Mouse (Mus musculus): Measurements from ENCODE around the gene Mark3. TPM values are rescaled to one million over a fixed set of nuclear protein-coding genes. Genes with fewer than 3 reads are reported as not detected.

Mark3 gene
- polyA plus RNA-seq, 1 experiment from 2014 or later, result 25.8 TPM

DNA sequence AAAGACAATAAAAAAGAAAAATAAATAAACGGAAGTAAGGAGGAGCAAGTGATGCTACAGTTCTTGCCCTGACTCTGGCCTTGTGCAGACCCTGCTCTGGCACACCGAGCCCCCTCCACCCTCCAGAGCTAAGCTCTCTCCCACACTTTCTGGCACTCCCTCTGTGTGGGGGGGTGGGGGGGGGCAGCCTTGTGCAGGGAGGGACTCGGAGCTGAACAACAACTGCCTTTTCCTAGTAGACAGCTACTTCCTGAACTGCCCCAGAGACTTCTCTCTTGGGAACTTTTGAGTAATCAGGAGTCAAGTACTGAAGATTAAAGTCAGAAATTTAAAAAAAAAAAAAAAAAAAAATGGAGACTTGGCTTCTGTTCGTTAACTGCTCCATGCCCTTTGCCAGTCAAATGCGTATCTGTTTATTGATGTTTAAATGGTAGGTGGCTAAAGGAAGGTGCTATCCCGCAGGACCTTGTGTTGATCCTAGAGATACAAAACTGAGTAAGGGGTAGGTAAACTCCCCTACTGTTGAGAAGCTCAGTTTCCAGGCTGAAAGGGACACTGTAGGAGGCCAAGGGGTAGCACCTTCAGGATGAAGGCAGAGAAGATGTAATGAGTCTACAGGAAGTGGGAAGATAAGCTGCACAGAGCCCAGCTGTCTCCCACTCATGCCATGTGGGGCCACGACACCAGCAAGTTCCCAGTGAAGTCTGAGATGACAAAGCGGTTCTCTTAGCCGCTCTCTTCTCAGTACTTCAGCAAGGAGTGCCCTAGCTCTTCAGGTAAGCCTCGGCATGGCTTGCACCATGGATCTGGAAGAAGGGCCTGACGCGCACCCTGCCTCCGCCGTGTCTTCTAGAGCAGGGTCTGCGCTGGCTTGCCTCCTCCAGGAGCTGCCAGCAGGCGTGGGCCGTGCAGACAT is 89.2 kb downstream of the Mark3 start:
- H3K27ac ChIP-seq (ENCODE audit: low read length), result peak overlapping the region; percentile 89
- TF ChIP-seq EP300 (IDR thresholded peaks at IDR 0.05) (no peak), CTCF (IDR thresholded peaks at IDR 0.05) (no peak)
- WGBS, result 23% methylated on average over 17 of the region's 17 CpGs
- no peak overlapping the region for H3K4me3 ChIP-seq (ENCODE audit: low read depth, low read length)
- H3K4me2 ChIP-seq (replicated peaks; ENCODE audit: low read depth, low read length), result peak overlapping the region; percentile 32
- H3K36me3 ChIP-seq (ENCODE audit: insufficient read depth, low read length), result no peaks in the 10 kb centered on the region
- DNase-seq (ENCODE audit: low spot score), result peak; percentile 81
- no peak overlapping the region for H3K9ac ChIP-seq (replicated peaks; ENCODE audit: low read depth)
- H3K27me3 ChIP-seq (replicated peaks; ENCODE audit: insufficient read depth, low read length), result no peaks in the 10 kb centered on the region
- H3K4me1 ChIP-seq (ENCODE audit: insufficient read depth, low read depth, low read length), result peaks cover 13% of the 10 kb centered on the region; the same call in 1 of the 2 replicates
- peak; percentile 54 for ATAC-seq
- no peaks in the 10 kb centered on the region for H3K9me3 ChIP-seq (ENCODE audit: low read length)

DNA sequence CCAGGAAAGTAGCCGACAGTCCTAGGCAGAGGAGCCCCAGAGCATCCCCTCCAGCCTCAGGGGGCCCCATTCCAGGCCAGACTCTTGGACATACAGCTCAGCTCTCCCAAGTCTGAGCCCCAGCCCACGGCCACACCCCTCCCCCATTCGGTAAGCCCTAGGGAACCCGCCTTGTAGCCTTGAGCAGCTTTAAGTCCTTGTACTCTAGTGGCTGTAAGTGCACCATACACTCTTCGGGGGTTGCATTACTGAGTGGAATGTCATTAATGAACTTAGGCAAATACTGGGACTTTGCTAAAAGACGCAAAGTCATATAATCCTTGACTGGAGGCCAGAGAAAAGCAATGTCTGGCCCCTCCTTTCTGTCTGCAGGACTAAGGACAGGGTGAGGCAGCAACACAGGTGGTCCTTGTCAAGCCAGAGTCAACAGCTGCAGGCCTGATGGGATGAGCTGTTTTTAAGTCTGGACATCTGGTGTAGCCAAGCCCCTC is 89.9 kb downstream of the Mark3 start:
- ATAC-seq, result peak; percentile 90
- TF ChIP-seq EP300 (IDR thresholded peaks at IDR 0.05), result peak; percentile 85
- TF ChIP-seq CTCF (IDR thresholded peaks at IDR 0.05), result peak; percentile 45
- H3K27ac ChIP-seq (ENCODE audit: low read length), result peak overlapping the region; percentile 89
- H3K27me3 ChIP-seq (replicated peaks; ENCODE audit: insufficient read depth, low read length), result no peaks in the 10 kb centered on the region
- WGBS, result 18% methylated on average over 6 of the region's 6 CpGs
- H3K9me3 ChIP-seq (ENCODE audit: low read length), result no peaks in the 10 kb centered on the region
- no peak overlapping the region for H3K9ac ChIP-seq (replicated peaks; ENCODE audit: low read depth)
- no peak overlapping the region for H3K4me3 ChIP-seq (ENCODE audit: low read depth, low read length)
- H3K4me1 ChIP-seq (ENCODE audit: insufficient read depth, low read depth, low read length), result peaks cover 13% of the 10 kb centered on the region; the same call in 1 of the 2 replicates
- H3K36me3 ChIP-seq (ENCODE audit: insufficient read depth, low read length), result no peaks in the 10 kb centered on the region
- H3K4me2 ChIP-seq (replicated peaks; ENCODE audit: low read depth, low read length), result peak overlapping the region; percentile 32
- DNase-seq (ENCODE audit: low spot score), result peak; percentile 95

DNA sequence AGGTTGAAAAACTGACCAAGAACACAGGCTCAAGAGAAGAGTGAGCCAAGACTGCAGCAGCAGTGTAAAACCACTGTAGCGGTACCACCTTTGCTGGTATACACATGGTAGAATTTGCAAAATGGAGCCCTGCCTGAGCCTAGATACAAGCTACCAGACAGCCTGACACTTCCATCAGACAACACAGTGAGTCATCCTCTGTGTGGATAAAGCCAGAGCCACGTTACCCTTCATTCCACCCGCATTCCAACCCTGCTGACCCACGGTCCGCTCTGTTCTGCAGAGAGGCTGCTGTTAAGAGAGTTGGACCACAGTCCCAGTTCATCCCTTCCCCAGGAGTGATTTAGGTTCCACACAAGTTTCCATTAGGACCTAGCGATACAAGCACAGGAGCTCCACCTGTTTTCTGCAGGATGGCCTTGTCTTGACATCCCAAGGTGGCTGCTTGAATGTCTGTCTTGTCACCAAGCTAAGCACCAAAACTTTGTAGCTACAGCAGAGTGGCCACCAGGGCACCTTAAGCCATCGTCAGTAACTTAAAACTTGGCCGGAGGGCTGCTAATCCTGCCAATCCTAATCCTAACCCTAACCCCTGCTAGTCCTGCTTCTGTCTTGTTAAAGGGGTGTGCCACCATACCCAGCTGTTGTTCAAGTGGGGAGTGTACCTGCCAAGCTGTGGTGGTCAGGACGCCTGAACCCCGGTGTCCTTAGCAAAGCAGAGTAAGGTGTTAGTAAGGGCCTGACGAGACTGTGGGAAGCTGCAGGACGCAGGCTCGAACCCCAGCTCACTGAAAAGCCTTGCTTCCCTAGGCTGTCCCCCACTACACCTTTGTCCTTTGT is 90.9 kb downstream of the Mark3 start:
- Histone ChIP-seq H3K36me3 (ENCODE audit: insufficient read depth, low read length) (no peaks in the 10 kb centered on the region), H3K4me1 (ENCODE audit: insufficient read depth, low read depth, low read length) (peaks cover 14% of the 10 kb centered on the region; the same call in 1 of the 2 replicates), H3K27ac (ENCODE audit: low read length) (peak overlapping the region; percentile 89), H3K4me3 (ENCODE audit: low read depth, low read length) (no peak overlapping the region), H3K9ac (replicated peaks; ENCODE audit: low read depth) (no peak overlapping the region), H3K4me2 (replicated peaks; ENCODE audit: low read depth, low read length) (0 out of 2 replicates have a peak overlapping the region, but pooled peaks have one; percentile 5), H3K27me3 (replicated peaks; ENCODE audit: insufficient read depth, low read length) (no peaks in the 10 kb centered on the region), H3K9me3 (ENCODE audit: low read length) (no peaks in the 10 kb centered on the region)
- ATAC-seq (no peak), DNase-seq (ENCODE audit: low spot score) (peak; percentile 73)
- 71% methylated on average over 13 of the region's 13 CpGs for WGBS
- TF ChIP-seq CTCF (IDR thresholded peaks at IDR 0.05) (no peak; the same call in 1 of the 2 replicates), EP300 (IDR thresholded peaks at IDR 0.05) (no peak)

DNA sequence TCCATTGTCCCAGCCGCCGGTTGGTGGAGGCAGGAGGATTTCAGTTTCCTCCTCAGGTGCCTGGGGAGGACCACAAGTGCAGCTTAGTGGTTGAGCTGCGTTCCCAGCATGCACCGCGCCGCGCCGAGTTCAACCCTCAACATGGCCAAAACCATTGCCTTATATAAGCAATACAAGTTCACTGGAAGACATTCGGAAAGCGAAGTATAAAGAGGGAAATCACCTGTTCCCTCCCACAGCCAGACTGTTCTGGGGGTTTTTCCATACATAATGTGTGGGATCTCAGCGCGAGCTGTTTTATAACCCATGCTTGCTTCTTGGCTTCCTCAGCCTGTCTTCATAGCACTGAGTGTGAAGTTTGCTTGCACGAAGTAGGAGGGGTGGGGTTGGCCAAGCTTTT is 92.1 kb downstream of the Mark3 start:
- no peak overlapping the region for H3K27ac ChIP-seq (ENCODE audit: low read length)
- H3K9ac ChIP-seq (replicated peaks; ENCODE audit: low read depth), result no peak overlapping the region
- ATAC-seq, result no peak
- 74% methylated on average over 13 of the region's 13 CpGs for WGBS
- no peaks in the 10 kb centered on the region for H3K27me3 ChIP-seq (replicated peaks; ENCODE audit: insufficient read depth, low read length)
- H3K9me3 ChIP-seq (ENCODE audit: low read length), result no peaks in the 10 kb centered on the region
- no peaks in the 10 kb centered on the region for H3K36me3 ChIP-seq (ENCODE audit: insufficient read depth, low read length)
- peaks cover 26% of the 10 kb centered on the region; the same call in 1 of the 2 replicates for H3K4me1 ChIP-seq (ENCODE audit: insufficient read depth, low read depth, low read length)
- H3K4me2 ChIP-seq (replicated peaks; ENCODE audit: low read depth, low read length), result no peak overlapping the region
- H3K4me3 ChIP-seq (ENCODE audit: low read depth, low read length), result no peak overlapping the region
- TF ChIP-seq EP300 (IDR thresholded peaks at IDR 0.05) (no peak), CTCF (IDR thresholded peaks at IDR 0.05) (no peak)
- DNase-seq (ENCODE audit: low spot score), result no peak

DNA sequence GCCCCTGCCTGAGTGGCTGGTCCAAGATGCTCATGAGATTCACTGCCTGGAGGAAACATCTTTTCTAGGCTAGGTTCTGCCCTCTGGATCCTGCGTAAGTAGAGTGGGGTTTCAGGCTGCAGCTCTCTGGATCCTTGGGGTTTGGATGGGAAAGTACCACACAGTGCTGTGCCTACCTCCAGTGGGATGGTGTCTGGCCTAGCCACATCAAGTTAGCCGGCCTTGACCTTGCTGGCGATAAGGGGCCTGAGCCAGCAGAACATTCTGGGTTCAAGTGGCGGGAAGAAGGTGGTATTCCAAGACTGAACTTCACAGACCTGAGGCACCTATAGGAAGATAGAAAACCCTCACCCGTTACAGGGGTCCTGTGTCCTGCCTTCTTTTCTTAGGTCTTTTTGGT is 93.1 kb downstream of the Mark3 start:
- no peak overlapping the region for H3K4me3 ChIP-seq (ENCODE audit: low read depth, low read length)
- TF ChIP-seq EP300 (IDR thresholded peaks at IDR 0.05) (no peak), CTCF (IDR thresholded peaks at IDR 0.05) (no peak)
- H3K9ac ChIP-seq (replicated peaks; ENCODE audit: low read depth), result no peak overlapping the region
- no peak overlapping the region for H3K4me2 ChIP-seq (replicated peaks; ENCODE audit: low read depth, low read length)
- 88% methylated on average over 5 of the region's 5 CpGs for WGBS
- H3K27me3 ChIP-seq (replicated peaks; ENCODE audit: insufficient read depth, low read length), result peaks cover 6% of the 10 kb centered on the region; the same call in 1 of the 2 replicates
- peaks cover 32% of the 10 kb centered on the region; the same call in 1 of the 2 replicates for H3K4me1 ChIP-seq (ENCODE audit: insufficient read depth, low read depth, low read length)
- ATAC-seq, result no peak
- DNase-seq (ENCODE audit: low spot score), result no peak
- no peaks in the 10 kb centered on the region for H3K9me3 ChIP-seq (ENCODE audit: low read length)
- no peaks in the 10 kb centered on the region for H3K36me3 ChIP-seq (ENCODE audit: insufficient read depth, low read length)
- H3K27ac ChIP-seq (ENCODE audit: low read length), result no peak overlapping the region
